Mouse (Mus musculus) brain, embryonic 18.5 days (tissue): ENCODE measurements around the gene Ifit3b.
"Not testable (repeated sequence)": the region's sequence is repeated elsewhere in the genome, so short reads cannot be mapped to it uniquely, and the experiment has no call there.

Source experiments
- DNase-seq: peaks from one replicate; pipeline ENCODE4 v3.0.0-alpha.2; 2012; ENCODE audit warnings: low read depth, low spot score

The Ifit3b gene

DNA sequence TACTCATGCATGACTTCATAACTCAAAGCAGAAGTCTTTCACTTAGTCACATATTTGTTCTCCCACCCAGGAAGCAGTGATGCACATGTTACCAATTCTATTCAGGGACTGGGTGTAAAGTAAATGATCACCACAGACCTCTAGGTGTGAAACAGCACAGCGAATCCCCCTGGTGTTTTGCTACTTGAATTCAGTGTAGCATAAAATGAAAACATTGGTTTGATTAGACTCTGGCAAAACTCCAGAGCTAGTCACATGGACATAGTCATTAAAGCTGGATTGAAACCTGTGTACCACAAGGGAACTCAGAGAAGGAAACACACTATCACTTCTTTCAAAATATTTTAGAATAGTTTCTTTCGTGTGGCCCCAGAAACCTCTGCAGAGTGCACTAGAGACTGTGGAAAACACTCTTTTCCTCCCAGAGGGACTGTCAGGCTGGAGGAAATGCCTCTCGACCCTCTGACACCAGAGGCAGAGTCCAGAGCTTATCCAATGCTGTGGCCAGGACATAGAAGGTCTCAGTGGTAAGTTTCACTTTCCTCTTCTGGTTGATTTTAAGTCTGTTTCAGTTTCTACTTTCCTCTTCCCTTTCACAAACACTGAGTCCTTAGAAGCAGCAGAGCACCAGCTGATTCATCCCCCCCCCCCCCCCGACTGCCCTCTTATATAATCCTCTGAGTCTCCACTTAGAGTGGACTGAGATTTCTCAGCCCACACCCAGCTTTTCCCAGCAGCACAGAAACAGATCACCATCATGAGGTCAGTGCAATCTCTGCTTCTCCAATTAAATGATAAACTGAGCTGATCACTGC, at the start of gene Ifit3b:
Gene Ifit3b, plus strand, starts transcription at position 734 of the 815 bp plus-strand sequence.
- DNase-seq: not testable (repeated sequence)

DNA sequence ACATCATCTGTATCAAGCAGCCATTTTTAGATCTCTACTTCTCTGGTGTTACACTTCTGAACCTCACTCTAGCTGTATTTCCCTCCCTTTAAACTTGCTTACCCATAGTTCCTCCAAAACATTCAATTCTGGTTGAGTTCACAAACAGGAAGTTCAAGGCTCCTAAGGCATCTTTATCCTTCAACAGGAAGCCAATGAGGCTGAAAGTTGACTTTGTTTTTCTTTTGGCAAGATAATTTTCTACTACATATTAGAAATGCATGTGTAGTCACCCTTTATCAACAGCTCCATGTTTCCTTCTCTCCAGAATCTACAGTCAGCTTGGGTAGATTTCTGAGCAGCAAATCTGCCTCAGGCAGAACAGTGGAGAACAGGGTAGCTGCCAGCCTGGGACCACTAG, 45.2 kb upstream of the Ifit3b start:
- no peak for DNase-seq

DNA sequence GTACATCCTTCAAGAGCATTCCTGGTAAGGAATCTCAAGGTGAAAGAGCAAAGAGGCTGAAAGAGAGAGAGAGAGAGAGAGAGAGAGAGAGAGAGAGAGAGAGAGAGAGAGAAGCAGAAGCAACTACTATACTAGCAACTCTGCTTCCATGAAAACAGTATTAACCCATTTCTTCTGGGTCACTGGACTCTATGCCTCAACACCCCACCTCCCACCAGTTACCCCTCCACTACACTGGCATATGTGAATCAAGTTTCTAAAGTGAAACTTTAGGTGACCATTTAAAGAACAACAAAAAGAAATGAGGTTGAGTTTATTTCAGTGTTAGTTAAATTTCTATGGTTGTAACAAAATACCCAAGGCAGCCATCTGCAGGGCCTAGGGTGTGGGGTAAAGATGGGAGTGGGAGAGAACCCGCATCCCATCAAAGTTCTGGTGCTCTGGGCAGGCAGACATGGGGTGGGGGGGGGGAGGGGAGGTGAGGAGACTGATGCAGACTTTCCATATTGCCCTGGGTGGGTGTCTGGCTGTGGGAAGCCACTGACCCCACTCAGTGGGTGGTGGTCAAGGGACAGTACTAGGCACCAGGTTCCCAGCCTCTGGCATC, 41.5 kb upstream of the Ifit3b start:
- DNase-seq: no peak

DNA sequence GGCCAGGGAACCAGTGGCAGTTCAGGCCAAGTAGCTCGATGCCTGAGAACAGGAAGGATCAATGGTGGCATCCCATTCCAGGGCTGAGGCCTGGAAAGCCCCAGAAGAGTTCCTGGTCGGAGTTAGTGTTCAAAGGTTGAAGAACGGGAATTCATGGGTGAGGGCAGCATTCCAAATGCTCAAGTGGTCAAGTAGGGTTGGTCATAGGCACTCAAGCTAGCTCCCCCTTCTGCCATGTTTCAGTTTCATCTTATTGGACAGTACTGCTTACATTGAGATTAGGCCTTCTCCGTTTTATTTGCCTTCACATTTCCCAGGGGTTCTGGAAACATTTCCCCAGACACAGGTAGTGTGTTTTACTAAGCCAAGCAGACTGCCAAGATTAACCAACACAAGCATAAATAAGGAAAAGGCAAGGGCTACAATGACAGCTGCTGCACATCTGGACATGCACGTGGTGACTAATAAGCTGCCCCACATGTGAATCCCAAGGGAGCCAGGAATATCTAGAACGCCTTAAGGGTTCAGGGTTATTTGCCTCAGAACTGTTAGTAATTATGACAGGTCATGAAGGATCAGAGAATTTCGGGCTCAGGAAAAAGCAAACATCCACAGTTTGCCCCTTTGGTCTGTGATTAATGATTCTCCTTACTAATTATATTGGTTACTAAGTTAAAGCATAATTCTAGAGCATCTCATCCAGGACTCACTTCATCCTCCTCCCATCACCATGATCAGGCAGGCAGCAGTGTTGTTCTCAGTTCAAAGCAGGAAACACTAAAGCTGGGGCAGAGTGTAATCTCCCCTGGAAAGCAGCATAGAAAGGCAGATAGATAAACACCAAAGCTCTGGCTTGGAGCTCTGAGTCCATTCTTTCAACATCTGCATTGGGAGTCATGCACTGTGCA, 38.5 kb upstream of the Ifit3b start:
- no peak for DNase-seq

DNA sequence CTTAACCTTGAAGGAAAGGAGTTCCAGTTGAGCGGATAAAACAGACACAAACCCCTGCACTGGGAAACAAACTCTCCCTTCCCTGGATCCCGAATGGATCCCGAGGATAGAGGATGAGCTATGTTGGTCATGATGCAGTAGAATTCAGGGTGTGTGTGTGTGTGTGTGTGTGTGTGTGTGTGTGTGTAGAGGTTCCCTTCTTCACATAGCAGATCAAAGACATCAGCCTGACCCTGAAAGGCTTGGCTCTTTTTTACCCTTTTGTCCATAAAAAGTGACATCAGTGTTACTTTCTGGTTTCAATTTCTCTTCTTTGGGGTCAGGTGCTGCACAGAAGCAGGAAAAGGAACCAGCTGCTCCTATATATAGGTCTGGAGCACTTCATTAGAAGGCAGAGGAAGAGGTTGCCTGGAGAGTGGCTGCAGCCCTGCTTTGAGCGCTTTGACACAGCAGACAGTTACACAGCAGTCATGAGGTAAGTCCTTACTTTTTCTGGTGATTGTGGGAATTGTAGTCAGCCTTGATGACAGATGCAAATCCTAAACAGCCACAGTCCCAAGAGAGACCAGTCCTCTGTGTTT, 37.8 kb upstream of the Ifit3b start:
- no peak for DNase-seq

DNA sequence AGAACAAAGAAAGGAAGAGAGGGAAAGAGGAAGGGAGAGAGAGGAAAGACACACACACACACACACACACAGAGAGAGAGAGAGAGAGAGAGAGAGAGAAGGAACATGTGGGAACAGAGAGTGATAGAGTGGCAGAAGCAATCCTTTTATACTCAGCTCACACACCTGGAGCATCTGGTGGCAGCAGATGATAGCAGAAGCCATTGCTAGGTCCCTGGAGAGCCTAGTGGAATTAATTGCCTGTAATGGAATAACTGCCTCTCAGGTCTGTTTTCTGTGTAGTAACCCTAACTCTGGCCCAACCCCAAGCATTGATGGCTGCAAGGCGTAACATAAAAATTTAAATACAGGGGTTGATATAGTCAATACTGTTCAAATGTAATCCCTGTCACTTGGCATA, 36.7 kb upstream of the Ifit3b start:
- DNase-seq: no peak

DNA sequence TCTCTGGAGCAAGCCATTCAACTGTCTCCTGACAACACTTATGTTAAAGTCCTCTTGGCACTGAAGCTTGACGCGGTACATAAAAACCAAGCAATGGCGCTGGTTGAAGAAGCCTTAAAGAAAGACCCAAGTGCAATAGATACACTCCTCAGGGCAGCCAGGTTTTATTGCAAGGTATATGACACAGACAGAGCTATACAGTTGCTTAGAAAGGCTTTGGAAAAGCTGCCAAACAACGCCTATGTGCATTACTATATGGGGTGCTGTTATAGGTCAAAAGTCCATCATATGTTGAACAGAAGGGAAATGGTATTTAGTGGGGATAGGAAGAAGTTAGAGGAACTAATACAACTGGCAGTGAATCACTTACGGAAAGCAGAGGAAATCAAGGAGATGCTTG, 34.1 kb upstream of the Ifit3b start:
- DNase-seq: no peak

DNA sequence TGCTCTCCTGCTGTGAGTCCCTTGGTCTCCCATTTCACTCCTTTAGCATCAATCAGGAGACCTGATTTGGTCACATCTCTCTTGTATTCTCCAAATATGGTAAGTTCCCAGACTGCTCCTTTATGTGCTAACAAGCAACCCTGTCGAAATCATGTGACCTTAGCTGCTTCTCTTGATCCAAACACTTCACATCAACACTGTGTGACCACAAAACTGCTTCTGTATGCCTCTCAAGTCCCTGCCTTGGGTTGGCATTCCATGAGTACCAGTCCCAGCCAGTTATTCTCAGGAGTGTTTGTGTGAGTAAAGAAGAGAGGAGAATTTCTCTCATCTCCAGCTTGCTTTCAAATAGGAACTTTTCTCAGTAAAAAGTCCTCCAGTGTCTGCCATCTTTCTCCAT, 30.6 kb upstream of the Ifit3b start:
- DNase-seq: no peak

DNA sequence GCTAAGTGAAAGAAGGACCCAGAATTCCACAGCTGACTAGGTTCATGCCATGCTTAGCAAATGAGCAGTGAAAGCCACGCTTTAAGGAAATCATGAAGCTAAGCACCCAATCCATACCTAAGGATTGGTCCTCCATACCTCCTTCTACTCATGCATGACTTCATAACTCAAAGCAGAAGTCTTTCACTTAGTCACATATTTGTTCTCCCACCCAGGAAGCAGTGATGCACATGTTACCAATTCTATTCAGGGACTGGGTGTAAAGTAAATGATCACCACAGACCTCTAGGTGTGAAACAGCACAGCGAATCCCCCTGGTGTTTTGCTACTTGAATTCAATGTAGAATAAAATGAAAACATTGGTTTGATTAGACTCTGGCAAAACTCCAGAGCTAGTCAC, 25.1 kb upstream of the Ifit3b start:
- not testable (repeated sequence) for DNase-seq

DNA sequence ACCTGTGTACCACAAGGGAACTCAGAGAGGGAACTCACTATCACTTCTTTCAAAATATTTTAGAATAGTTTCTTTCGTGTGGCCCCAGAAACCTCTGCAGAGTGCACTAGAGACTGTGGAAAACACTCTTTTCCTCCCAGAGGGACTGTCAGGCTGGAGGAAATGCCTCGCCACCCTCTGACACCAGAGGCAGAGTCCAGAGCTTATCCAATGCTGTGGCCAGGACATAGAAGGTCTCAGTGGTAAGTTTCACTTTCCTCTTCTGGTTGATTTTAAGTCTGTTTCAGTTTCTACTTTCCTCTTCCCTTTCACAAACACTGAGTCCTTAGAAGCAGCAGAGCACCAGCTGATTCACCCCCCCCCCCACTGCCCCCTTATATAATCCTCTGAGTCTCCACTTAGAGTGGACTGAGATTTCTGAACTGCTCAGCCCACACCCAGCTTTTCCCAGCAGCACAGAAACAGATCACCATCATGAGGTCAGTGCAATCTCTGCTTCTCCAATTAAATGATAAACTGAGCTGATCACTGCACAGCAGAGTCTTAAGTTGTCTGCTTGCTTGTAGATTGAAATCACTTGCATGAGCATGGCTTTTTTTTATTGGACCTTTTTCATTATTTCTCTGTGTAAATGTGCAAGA, 24.5 kb upstream of the Ifit3b start, which contains the start of gene Ifit3:
Gene Ifit3, plus strand, starts transcription at position 406 of the 641 bp plus-strand sequence.
- DNase-seq: not testable (repeated sequence)

DNA sequence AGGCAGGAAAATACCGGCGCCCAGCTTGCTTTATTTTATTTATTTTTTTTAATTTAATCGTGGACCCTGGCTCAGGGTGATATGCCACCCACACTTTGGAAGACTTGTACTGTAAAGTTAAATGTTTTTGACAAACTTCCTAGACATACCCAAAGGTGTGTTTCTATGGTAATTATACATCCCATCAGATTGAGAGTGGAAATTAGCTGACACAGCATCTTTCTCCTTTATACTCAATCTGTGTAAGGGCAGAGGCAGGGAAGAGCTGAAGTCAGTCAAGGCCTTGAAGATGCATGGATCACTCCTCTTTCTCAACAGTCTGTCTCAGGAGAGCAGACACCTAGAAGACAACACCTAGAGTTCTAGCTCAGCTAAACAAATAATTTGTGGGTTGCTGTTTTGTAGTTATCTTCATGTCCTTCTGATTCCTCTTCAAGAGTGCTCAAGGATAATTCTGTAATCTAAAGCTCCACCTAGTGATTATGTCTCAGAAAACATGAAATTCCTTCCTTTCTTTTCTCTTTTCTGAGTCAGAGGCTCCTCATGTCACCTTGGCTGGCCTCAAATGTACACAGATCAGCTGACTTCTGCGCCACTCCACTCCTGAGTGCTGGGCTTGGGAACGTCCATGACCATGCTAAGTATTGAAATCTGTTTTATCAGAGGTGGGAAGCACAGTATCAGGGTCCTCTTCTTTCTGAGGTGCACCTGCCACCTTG, 21.9 kb upstream of the Ifit3b start:
- not testable (repeated sequence) for DNase-seq

DNA sequence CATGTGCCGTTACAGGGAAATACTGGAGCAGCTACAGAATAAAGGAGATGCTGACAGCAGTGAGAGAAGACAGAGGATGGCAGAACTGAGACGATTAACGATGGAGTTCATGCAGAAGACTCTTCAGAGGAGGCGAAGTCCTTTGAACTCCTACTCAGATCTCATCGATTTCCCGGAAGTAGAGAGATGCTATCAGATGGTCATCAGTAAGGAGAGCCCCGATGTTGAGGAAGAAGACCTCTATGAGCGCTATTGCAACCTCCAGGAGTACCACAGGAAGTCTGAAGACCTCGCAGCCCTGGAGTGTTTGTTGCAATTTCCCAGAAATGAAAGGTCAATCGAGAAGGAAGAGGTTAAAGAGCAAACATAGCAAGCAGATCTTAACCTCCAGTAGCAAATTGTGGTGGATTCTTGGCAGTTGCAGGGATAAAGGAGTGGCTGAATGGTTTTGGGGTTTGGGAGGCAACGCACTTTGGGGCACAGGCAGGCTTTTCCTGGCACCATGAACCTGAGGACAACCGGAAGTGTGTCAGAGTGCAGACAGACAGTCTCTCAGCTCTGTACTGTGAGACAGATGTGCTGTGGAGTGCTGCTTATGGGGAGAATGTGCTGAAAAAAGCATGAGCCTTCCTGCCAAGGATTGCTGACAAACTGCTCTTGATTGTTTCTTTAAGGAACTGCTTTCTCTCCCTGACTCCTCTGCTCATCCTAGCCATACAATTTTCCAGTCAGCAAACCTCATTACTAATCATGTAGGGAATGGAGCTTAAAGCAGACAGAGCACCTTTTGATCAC, 19.7 kb upstream of the Ifit3b start:
- not testable (repeated sequence) for DNase-seq

DNA sequence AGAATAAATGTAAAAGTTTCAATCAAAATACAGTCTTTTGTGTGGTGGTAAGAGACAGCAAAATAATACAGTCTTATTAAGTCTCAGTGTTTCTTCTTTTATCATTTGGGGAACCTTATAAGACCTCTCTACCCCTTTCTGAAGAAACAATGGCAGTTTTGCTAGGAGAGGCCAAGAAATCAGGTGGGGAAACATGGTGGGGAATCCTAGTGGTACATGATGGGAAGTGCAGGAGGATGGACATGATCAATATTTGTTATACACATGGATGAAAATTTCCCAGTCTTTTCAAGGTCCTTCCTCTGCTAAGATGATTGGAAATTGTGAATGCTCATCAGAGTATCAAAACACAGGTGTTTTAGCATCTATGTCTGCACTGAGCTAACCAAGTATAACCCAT, 18.8 kb upstream of the Ifit3b start:
- DNase-seq: no peak

DNA sequence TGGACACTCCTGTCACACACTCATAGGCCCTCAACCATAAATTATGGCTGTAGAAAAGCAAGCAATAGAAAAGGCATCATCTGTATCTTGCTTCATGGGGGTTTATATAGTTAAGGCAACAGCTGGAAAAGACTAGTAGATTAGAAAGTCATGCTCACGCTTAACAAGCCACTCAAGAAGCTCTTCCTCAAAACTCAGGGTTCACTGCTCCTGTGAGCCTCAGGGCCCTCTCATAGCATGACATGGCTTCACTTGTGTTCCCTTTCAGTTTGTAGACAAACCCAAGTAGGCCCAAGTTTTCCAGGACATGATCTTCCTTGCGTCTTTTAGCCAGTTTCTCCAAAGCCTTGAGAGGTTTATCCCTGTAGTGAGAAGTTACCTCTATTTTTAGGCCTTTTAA, 14.3 kb upstream of the Ifit3b start:
- no peak for DNase-seq

DNA sequence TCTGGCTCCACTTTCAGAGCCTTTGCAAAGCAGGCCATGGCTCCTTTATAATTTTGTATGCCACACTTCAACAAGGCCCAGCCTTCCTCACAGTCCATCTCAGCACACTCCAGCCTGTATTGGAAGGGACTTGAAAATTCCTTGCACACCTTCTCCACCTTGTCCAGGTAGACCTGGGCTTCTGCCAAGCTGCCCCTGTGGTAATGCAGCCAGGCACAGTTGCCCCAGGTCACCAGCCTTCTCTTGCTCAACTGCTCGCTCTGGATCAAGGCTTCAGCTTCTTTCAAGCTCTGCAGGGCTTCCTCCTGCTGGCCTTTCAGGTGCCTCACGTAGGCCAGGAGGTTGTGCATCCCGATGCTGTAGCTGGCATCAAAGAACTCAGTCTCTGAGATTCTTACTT, 13.2 kb upstream of the Ifit3b start:
- DNase-seq: not testable (repeated sequence)

DNA sequence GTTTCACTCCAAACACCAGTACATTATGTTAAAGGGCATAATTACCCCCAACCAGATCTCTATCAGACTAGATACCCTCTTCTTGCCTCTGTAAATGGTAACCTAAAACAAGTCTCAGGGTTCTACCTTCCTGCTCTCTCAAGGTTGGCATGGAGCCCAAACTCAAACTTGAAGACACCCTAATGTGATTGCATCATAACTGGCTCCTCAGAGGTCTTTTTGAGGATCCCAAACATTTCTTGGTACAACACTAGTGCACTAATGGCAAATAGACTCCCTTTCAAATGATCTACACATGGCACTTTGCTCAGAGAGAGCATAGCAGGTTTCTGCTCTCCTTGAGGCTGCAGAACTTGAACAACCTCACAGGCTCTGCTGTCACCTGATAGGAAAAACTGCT, 11.0 kb upstream of the Ifit3b start:
- no peak for DNase-seq

DNA sequence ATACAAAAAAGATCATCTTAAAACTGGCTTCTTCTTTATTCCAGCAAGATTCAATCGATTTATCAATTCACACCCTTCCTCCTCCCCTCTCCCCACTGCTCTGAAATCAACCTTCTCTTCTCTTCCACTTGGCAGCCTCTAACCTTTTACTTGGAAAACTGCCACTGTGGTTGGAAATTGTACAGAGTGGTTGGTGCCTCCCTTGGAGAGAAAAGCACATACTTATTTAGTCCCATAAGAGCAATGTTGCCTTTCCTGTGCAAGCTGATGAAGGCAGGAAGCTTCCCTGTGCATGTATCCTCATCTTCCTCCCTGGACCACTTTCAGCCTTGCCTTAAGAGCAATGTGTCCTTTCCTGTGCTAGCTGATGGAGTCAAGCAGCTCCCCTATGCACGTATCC, 9.4 kb upstream of the Ifit3b start:
- peak; percentile 39 for DNase-seq

DNA sequence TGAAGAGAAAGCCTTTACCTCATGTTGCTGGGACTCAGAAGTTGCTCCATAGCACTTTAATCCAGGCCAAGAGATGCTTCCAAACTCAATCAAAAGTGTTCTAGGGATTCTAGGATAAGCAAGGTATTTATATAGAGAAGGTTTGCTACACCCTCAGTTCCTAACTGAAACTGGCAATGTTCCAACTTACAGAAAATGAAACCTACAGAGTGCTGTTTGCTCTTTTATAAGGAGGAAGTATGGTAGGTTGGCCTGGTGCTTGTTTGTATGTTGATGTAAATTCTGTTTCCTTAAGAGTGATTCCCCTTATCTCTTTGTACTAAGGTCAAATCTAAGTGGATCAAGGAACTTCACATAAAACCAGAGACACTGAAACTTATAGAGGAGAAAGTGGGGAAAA, 8.5 kb upstream of the Ifit3b start:
- DNase-seq: not testable (repeated sequence)

DNA sequence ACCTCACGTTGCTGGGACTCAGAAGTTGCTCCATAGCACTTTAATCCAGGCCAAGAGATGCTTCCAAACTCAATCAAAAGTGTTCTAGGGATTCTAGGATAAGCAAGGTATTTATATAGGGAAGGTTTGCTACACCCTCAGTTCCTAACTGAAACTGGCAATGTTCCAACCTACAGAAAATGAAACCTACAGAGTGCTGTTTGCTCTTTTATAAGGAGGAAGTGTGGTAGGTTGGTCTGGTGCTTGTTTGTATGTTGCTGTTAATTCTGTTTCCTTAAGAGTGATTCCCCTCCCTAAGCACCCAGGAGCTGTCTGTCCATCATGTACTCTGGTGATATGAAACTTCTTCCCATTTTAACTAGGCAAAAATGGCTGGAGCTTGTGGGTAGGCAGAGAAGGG, 5.9 kb upstream of the Ifit3b start, which contains the start of gene Ifit1bl1:
Gene Ifit1bl1, minus strand, starts transcription at position 69 of the 400 bp plus-strand sequence.
- DNase-seq: not testable (repeated sequence)

DNA sequence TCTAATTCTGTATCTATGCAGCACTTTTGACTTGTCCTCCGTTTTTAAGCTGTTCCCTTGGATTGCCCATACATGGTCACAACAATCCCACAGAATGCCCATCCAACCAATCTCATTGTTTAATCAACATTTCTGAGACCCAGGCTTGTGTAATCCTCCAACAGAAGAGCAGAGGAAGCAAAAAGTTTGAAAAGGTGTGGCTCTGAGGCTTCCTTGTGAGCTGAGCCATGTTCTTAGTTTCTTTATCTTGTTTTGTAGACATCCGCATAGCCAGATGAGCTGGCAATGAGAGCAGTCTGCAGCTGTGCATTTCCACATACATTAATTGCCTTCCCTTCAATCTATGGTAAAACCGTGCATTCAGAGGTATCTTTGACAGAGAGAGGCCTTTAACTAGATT, 2.3 kb upstream of the Ifit3b start:
- DNase-seq: no peak
